Mouse (Mus musculus): ENCODE measurements around the gene Map4. TPM values are rescaled to one million over a fixed set of nuclear protein-coding genes. Genes with fewer than 3 reads are reported as not detected.
A peak's percentile ranks its signal among the peaks of the same experiment; 100 is the strongest.

The Map4 gene
- polyA plus RNA-seq, 1 experiment from 2014 or later = 53.9 TPM

DNA sequence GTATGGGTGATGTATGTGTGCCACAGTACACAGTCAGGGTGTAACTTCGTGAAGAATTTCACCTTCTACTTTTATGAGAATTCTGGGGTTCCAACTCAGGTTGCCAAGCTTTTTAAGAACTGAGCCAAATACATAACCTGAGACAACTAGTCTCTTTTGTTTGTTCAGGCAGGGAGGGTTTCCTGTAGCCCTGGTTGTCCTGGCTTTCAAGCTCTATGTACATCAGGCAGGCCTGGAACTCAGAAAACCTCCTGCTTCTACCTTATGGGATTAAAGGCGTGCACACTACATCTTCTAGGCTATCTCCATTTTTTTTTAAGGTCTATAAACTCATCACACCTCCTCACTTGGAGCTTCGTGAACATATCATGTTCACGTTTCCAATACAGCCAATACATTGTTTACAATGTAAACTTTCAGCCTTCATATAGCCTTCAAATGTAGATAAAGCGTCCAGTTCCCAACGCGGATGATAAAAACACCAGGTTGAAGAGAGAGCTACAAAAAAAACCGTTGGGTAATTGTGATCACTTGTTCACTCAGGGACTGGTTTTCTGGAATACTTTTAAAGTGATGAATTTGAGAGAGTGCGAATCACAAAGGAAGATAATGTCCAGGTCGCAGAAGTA is 199.8 kb downstream of the Map4 start:
- Histone ChIP-seq H3K27me3 (ENCODE audit: insufficient read depth, low read length) (no peaks in the 10 kb centered on the region), H3K9ac (replicated peaks; ENCODE audit: low read length) (peak overlapping the region; percentile 76), H3K4me2 (replicated peaks; ENCODE audit: low read depth, low read length) (peak overlapping the region; percentile 67), H3K9me3 (ENCODE audit: low read length) (no peaks in the 10 kb centered on the region), H3K4me3 (ENCODE audit: low read length) (peak overlapping the region; percentile 88), H3K27ac (ENCODE audit: low read length) (peak overlapping the region; percentile 95), H3K36me3 (ENCODE audit: insufficient read depth, low read length) (peaks cover 7% of the 10 kb centered on the region; the same call in 1 of the 2 replicates), H3K4me1 (ENCODE audit: insufficient read depth, low read length) (peaks cover 17% of the 10 kb centered on the region)
- 16% methylated on average over 10 of the region's 10 CpGs for WGBS
- no peak for ATAC-seq (ENCODE audit: low FRiP score, low TSS enrichment)

DNA sequence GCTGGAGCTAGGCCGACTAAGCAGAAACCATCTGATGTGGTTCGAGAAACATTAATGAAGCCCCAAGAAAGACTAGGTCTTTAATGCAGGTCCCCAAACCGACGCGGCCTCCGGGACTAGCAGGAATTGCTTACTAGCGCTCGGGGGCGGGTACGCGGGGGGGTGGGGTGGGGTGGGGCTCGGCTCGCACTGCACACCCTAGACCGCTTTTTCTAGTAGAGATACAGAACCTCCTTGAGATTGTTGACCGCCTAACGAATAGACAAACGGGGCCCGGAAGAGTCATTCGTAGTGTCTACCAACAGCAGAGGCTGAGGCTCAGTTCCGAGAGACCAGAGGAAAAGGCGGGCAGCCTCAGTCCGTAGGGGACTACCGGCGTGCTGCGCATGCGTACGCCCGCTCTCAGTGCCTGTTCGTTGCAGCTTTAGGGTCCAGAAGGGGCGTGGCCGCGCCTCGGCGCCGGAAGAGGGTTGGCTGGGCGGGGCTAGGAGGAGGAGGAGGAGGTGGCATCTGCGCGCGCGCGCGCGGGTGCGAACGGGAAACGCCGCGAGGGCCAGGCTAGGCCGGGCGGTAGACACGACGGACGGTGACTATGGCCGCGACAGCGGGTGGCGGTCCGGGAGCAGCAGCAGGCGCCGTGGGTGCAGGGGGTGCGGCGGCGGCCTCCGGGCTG is 200.4 kb downstream of the Map4 start:
- Histone ChIP-seq H3K27me3 (ENCODE audit: insufficient read depth, low read length) (no peaks in the 10 kb centered on the region), H3K36me3 (ENCODE audit: insufficient read depth, low read length) (peaks cover 13% of the 10 kb centered on the region; the same call in 1 of the 2 replicates), H3K9me3 (ENCODE audit: low read length) (no peaks in the 10 kb centered on the region), H3K4me2 (replicated peaks; ENCODE audit: low read depth, low read length) (peak overlapping the region; percentile 67), H3K27ac (ENCODE audit: low read length) (peak overlapping the region; percentile 95), H3K9ac (replicated peaks; ENCODE audit: low read length) (peak overlapping the region; percentile 95), H3K4me1 (ENCODE audit: insufficient read depth, low read length) (peaks cover 17% of the 10 kb centered on the region), H3K4me3 (ENCODE audit: low read length) (peak overlapping the region; percentile 88)
- under 1% methylated on average over 43 of the region's 64 CpGs for WGBS
- ATAC-seq (ENCODE audit: low FRiP score, low TSS enrichment) = peak; percentile 98

DNA sequence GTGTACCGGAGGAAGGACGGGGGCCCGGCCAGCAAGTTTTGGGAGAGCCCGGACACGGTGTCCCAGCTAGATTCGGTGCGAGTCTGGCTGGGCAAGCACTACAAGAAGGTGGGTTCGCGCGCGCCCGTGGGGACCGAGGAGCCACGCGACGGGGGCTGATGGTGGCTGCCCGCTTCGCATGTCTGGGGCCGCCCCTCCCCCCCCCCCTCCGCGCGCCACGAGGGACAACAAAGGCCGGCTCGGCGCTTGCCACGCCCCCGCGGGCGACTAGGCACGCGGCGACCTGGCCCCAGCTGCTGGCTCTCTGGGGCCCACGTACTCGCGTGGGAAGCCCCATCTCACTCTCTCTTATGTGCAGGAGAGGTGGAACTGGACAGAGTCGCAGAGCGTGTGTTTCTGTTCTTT is 200.9 kb downstream of the Map4 start:
- Histone ChIP-seq H3K9me3 (ENCODE audit: low read length) (no peaks in the 10 kb centered on the region), H3K4me2 (replicated peaks; ENCODE audit: low read depth, low read length) (peak overlapping the region; percentile 67), H3K27ac (ENCODE audit: low read length) (peak overlapping the region; percentile 89), H3K4me1 (ENCODE audit: insufficient read depth, low read length) (peaks cover 17% of the 10 kb centered on the region), H3K36me3 (ENCODE audit: insufficient read depth, low read length) (peaks cover 15% of the 10 kb centered on the region; the same call in 1 of the 2 replicates), H3K4me3 (ENCODE audit: low read length) (peak overlapping the region; percentile 88), H3K27me3 (ENCODE audit: insufficient read depth, low read length) (no peaks in the 10 kb centered on the region), H3K9ac (replicated peaks; ENCODE audit: low read length) (peak overlapping the region; percentile 95)
- ATAC-seq (ENCODE audit: low FRiP score, low TSS enrichment) = peak; percentile 52; the same call in 1 of the 2 replicates
- 0% methylated on average over 29 of the region's 38 CpGs for WGBS

DNA sequence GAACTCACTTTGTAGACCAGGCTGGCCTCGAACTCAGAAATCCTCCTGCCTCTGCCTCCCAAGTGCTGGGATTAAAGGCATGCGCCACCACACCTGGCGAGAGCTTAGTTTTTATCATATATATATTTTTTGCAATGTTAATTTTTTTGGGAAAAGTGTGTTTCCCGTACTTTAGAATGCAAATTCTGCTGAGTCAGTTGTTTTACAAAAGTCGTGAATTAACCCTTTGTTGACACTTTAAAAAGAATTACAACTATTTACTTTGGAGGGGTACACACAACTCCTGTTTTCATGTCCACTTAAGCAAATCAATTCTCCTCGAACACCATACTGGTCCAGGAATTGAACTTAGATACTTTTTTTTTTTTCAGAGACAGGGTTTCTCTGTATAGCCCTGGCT is 201.7 kb downstream of the Map4 start:
- Histone ChIP-seq H3K9ac (replicated peaks; ENCODE audit: low read length) (peak overlapping the region; percentile 95), H3K27me3 (ENCODE audit: insufficient read depth, low read length) (no peaks in the 10 kb centered on the region), H3K4me2 (replicated peaks; ENCODE audit: low read depth, low read length) (peak overlapping the region; percentile 67), H3K4me3 (ENCODE audit: low read length) (peak overlapping the region; percentile 88), H3K9me3 (ENCODE audit: low read length) (no peaks in the 10 kb centered on the region), H3K27ac (ENCODE audit: low read length) (no peak overlapping the region), H3K36me3 (ENCODE audit: insufficient read depth, low read length) (peaks cover 15% of the 10 kb centered on the region; the same call in 1 of the 2 replicates), H3K4me1 (ENCODE audit: insufficient read depth, low read length) (peaks cover 17% of the 10 kb centered on the region)
- no peak for ATAC-seq (ENCODE audit: low FRiP score, low TSS enrichment)
- WGBS = 47% methylated on average over 6 of the region's 6 CpGs

Small RNAs within 50 kb of the gene (microRNA-seq; reads per million reads assigned to microRNA genes)
- gene Mir7089 = 0.95 reads per million

Other genes with a start within 250 kb of the Map4 start
- gene Fbxw18, start 228.8 kb upstream of the Map4 start, polyA plus RNA-seq (2015; fragmentation: Nextera tagmentation; extraction: Ambion mirVana) = 0.15 TPM in 1 of 2 replicates, not detected in the other
- not detected in 2 replicates for gene Fbxw26, start 185.4 kb upstream of the Map4 start, polyA plus RNA-seq (2015; fragmentation: Nextera tagmentation; extraction: Ambion mirVana)
- gene Fbxw27, start 140.8 kb upstream of the Map4 start, polyA plus RNA-seq (2015; fragmentation: Nextera tagmentation; extraction: Ambion mirVana) = not detected in 2 replicates
- gene Spink8, start 119.2 kb upstream of the Map4 start, polyA plus RNA-seq (2015; fragmentation: Nextera tagmentation; extraction: Ambion mirVana) = 14.9 and 17.3 TPM in 2 replicates
- 77.8 and 79.1 TPM in 2 replicates for gene Nme6, start 98.7 kb upstream of the Map4 start, polyA plus RNA-seq (2015; fragmentation: Nextera tagmentation; extraction: Ambion mirVana)
- gene Camp, start 81.8 kb upstream of the Map4 start, polyA plus RNA-seq (2015; fragmentation: Nextera tagmentation; extraction: Ambion mirVana) = 1.4 and 2.2 TPM in 2 replicates
- gene Cdc25a, start 55.9 kb upstream of the Map4 start, polyA plus RNA-seq (2015; fragmentation: Nextera tagmentation; extraction: Ambion mirVana) = 24.3 and 28.0 TPM in 2 replicates
- gene Smarcc1, start 186.2 kb downstream of the Map4 start, polyA plus RNA-seq (2015; fragmentation: Nextera tagmentation; extraction: Ambion mirVana) = 96.3 and 117 TPM in 2 replicates
- 144 and 154 TPM in 2 replicates for gene Dhx30, start 186.4 kb downstream of the Map4 start, polyA plus RNA-seq (2015; fragmentation: Nextera tagmentation; extraction: Ambion mirVana)